Mouse (Mus musculus) liver, embryonic 15.5 days (tissue): ENCODE measurements around the gene Caml. TPM values are rescaled to one million over a fixed set of nuclear protein-coding genes. Genes with fewer than 3 reads are reported as not detected.
"Not testable (repeated sequence)": the region's sequence is repeated elsewhere in the genome, so short reads cannot be mapped to it uniquely, and the experiment has no call there.

Experiments used
- ATAC-seq: fragments of 200-750 bp; cut with Nextera tagmentation; 2 replicates; pipeline ENCODE4 v1.8.0; 2017; ENCODE audit warnings: moderate number of reproducible peaks, mild to moderate bottlenecking, moderate library complexity; ENCODE audit not compliant: insufficient read depth
- H3K27ac ChIP-seq: fragments of 300-500 bp; sonication (generic); replicated peaks from 2 replicates; pipeline ENCODE4 v1.5.1; 2015; ENCODE audit warnings: mild to moderate bottlenecking, inconsistent platforms
- H3K27me3 ChIP-seq: fragments of 300-500 bp; sonication (generic); 2 replicates; pipeline ENCODE4 v1.6.1; 2015; ENCODE audit warnings: mild to moderate bottlenecking, inconsistent platforms
- H3K36me3 ChIP-seq: fragments of 300-500 bp; sonication (generic); replicated peaks from 2 replicates; pipeline ENCODE4 v1.6.1; 2015; ENCODE audit warnings: moderate library complexity, mild to moderate bottlenecking, inconsistent platforms
- H3K4me1 ChIP-seq: fragments of 300-500 bp; sonication (generic); replicated peaks from 2 replicates; pipeline ENCODE4 v1.6.1; 2015; ENCODE audit warnings: inconsistent platforms
- H3K4me2 ChIP-seq: fragments of 300-500 bp; sonication (generic); 2 replicates; pipeline ENCODE4 v1.6.1; 2015; ENCODE audit warnings: moderate library complexity, mild to moderate bottlenecking, inconsistent platforms
- H3K4me3 ChIP-seq: fragments of 300-500 bp; sonication (generic); replicated peaks from 2 replicates; pipeline ENCODE4 v1.5.1; 2015; ENCODE audit warnings: mild to moderate bottlenecking, inconsistent platforms
- H3K9ac ChIP-seq: fragments of 300-500 bp; sonication (generic); 2 replicates; pipeline ENCODE4 v1.6.1; 2015; ENCODE audit warnings: moderate library complexity, mild to moderate bottlenecking, inconsistent platforms
- H3K9me3 ChIP-seq: fragments of 300-500 bp; sonication (generic); replicated peaks from 2 replicates; pipeline ENCODE4 v1.6.1; 2016; ENCODE audit warnings: inconsistent platforms
- WGBS: fragments of 180-500 bp; shearing (Covaris S2); methylation state at CpG from one replicate; pipeline ENCODE4 v1.1.7; 2015; ENCODE audit warnings: mixed read lengths; ENCODE audit not compliant: insufficient replicate concordance; 5-methylcytosine and 5-hydroxymethylcytosine counted together
- polyA plus RNA-seq: library from polyadenylated mRNA; unstranded; fragments of >200 nt; fragmentation: Nextera tagmentation; extraction: Ambion mirVana; gene quantifications from 2 replicates; pipeline ENCODE4 v1.2.1, GENCODE M21; 2015

Caml gene
- 13.3 and 14.7 TPM in 2 replicates for polyA plus RNA-seq

- H3K4me1 ChIP-seq: peaks cover 24% of the 10 kb centered on the region
- no peaks in the 10 kb centered on the region for H3K27me3 ChIP-seq
- WGBS: under 1% methylated on average over 59 of the region's 59 CpGs
- peak within 1 kb of the TSS; percentile 81 for H3K4me2 ChIP-seq
- peak within 1 kb of the TSS; percentile 79 for H3K27ac ChIP-seq
- peak within 1 kb of the TSS; percentile 78 for H3K9ac ChIP-seq
- peaks cover 19% of the 10 kb centered on the region for H3K36me3 ChIP-seq
- no peaks in the 10 kb centered on the region for H3K9me3 ChIP-seq
- peak within 1 kb of the TSS; percentile 85 for H3K4me3 ChIP-seq
- peak; percentile 98 for ATAC-seq
Observed at GRCm38 (mm10) chr13:55622649-55623541, at the start of gene Caml. Gene Caml, plus strand, starts transcription at chr13:55623005.

GRCm38 (mm10) chr13:55573432-55573831, 49.4 kb upstream of the Caml start, which contains the start of gene Tmed9:
Gene Tmed9, plus strand, starts transcription at chr13:55573732.
- H3K4me1 ChIP-seq: peaks cover 25% of the 10 kb centered on the region
- no peak for ATAC-seq
- H3K9me3 ChIP-seq: no peaks in the 10 kb centered on the region
- 88% methylated on average over 2 of the region's 2 CpGs for WGBS
- H3K4me2 ChIP-seq: no peak within 1 kb of the TSS
- H3K9ac ChIP-seq: no peak within 1 kb of the TSS
- H3K36me3 ChIP-seq: no peaks in the 10 kb centered on the region
- H3K27me3 ChIP-seq: no peaks in the 10 kb centered on the region
- no peak within 1 kb of the TSS for H3K27ac ChIP-seq
- no peak within 1 kb of the TSS for H3K4me3 ChIP-seq

- Histone ChIP-seq H3K36me3 (no peaks in the 10 kb centered on the region), H3K4me3 (no peak overlapping the region), H3K27me3 (no peaks in the 10 kb centered on the region), H3K27ac (no peak overlapping the region), H3K9ac (no peak overlapping the region), H3K4me2 (no peak overlapping the region), H3K4me1 (peaks cover 20% of the 10 kb centered on the region), H3K9me3 (no peaks in the 10 kb centered on the region)
- ATAC-seq: no peak
- 66% methylated on average over 5 of the region's 5 CpGs for WGBS
Observed at GRCm38 (mm10) chr13:55574321-55574720, 48.5 kb upstream of the Caml start.

- no peaks in the 10 kb centered on the region for H3K36me3 ChIP-seq
- H3K4me2 ChIP-seq: no peak overlapping the region
- no peaks in the 10 kb centered on the region for H3K9me3 ChIP-seq
- WGBS: 46% methylated on average over 5 of the region's 5 CpGs
- H3K9ac ChIP-seq: no peak overlapping the region
- H3K4me3 ChIP-seq: no peak overlapping the region
- no peak overlapping the region for H3K27ac ChIP-seq
- ATAC-seq: no peak
- H3K4me1 ChIP-seq: peaks cover 9% of the 10 kb centered on the region
- no peaks in the 10 kb centered on the region for H3K27me3 ChIP-seq
Observed at GRCm38 (mm10) chr13:55575932-55576331, 46.9 kb upstream of the Caml start.

- not testable (repeated sequence) for H3K27ac ChIP-seq, H3K9ac ChIP-seq, ATAC-seq, H3K4me1 ChIP-seq, H3K4me2 ChIP-seq, H3K27me3 ChIP-seq, H3K9me3 ChIP-seq, H3K36me3 ChIP-seq, H3K4me3 ChIP-seq
- 66% methylated on average over 7 of the region's 7 CpGs for WGBS
Observed at GRCm38 (mm10) chr13:55576872-55577271, 45.9 kb upstream of the Caml start.

GRCm38 (mm10) chr13:55578086-55578485, 44.7 kb upstream of the Caml start:
- no peaks in the 10 kb centered on the region for H3K9me3 ChIP-seq
- H3K9ac ChIP-seq: no peak overlapping the region
- H3K27ac ChIP-seq: no peak overlapping the region
- H3K4me1 ChIP-seq: no peaks in the 10 kb centered on the region
- 54% methylated on average over 4 of the region's 4 CpGs for WGBS
- no peaks in the 10 kb centered on the region for H3K27me3 ChIP-seq
- H3K4me2 ChIP-seq: no peak overlapping the region
- H3K36me3 ChIP-seq: no peaks in the 10 kb centered on the region
- H3K4me3 ChIP-seq: no peak overlapping the region
- ATAC-seq: no peak

- no peak overlapping the region for H3K4me2 ChIP-seq
- no peak overlapping the region for H3K9ac ChIP-seq
- H3K9me3 ChIP-seq: no peaks in the 10 kb centered on the region
- peaks cover 17% of the 10 kb centered on the region for H3K4me1 ChIP-seq
- ATAC-seq: no peak
- peaks cover 15% of the 10 kb centered on the region for H3K27me3 ChIP-seq
- H3K4me3 ChIP-seq: peak overlapping the region; percentile 78; the same call in 1 of the 2 replicates
- peaks cover 27% of the 10 kb centered on the region for H3K36me3 ChIP-seq
- H3K27ac ChIP-seq: no peak overlapping the region
- 72% methylated on average over 4 of the region's 4 CpGs for WGBS
Observed at GRCm38 (mm10) chr13:55591961-55592490, 30.8 kb upstream of the Caml start.

GRCm38 (mm10) chr13:55592512-55593253, 30.1 kb upstream of the Caml start:
- Histone ChIP-seq H3K9me3 (no peaks in the 10 kb centered on the region), H3K27ac (peak overlapping the region; percentile 58; the same call in 1 of the 2 replicates), H3K27me3 (peaks cover 15% of the 10 kb centered on the region), H3K9ac (peak overlapping the region; percentile 77), H3K4me2 (peak overlapping the region; percentile 81), H3K4me1 (peaks cover 17% of the 10 kb centered on the region), H3K36me3 (peaks cover 33% of the 10 kb centered on the region), H3K4me3 (peak overlapping the region; percentile 78)
- peak; percentile 94 for ATAC-seq
- WGBS: 3% methylated on average over 29 of the region's 29 CpGs

- WGBS: under 1% methylated on average over 31 of the region's 31 CpGs
Observed at GRCm38 (mm10) chr13:55593254-55593747, 29.5 kb upstream of the Caml start.

GRCm38 (mm10) chr13:55595375-55595774, 27.4 kb upstream of the Caml start:
- peaks cover 8% of the 10 kb centered on the region; the same call in 1 of the 2 replicates for H3K27me3 ChIP-seq
- 87% methylated on average over 12 of the region's 12 CpGs for WGBS

More at GRCm38 (mm10) chr13:55593254-55593747, 29.5 kb upstream of the Caml start:
- peaks cover 37% of the 10 kb centered on the region for H3K36me3 ChIP-seq
- H3K9me3 ChIP-seq: no peaks in the 10 kb centered on the region
- peak; percentile 43 for ATAC-seq
- peak overlapping the region; percentile 58; the same call in 1 of the 2 replicates for H3K27ac ChIP-seq
- peaks cover 15% of the 10 kb centered on the region for H3K27me3 ChIP-seq
- H3K4me1 ChIP-seq: peaks cover 17% of the 10 kb centered on the region
- H3K4me2 ChIP-seq: peak overlapping the region; percentile 81
- H3K4me3 ChIP-seq: peak overlapping the region; percentile 78
- H3K9ac ChIP-seq: peak overlapping the region; percentile 77

More at GRCm38 (mm10) chr13:55595375-55595774, 27.4 kb upstream of the Caml start:
- Histone ChIP-seq H3K4me2 (no peak overlapping the region), H3K4me1 (peaks cover 30% of the 10 kb centered on the region), H3K27ac (no peak overlapping the region), H3K4me3 (no peak overlapping the region), H3K9ac (no peak overlapping the region), H3K36me3 (peaks cover 37% of the 10 kb centered on the region), H3K9me3 (no peaks in the 10 kb centered on the region)
- no peak for ATAC-seq
